Mouse (Mus musculus) c-Kit-positive CD71-positive TER-119-negative erythroid progenitor cells, embryonic 14.5 days (primary cell): ENCODE measurements at regions not wholly inside any gene's neighbourhood (a gene's known extent, or its start where the extent isn't known, plus 50 kb on each side); places are given as distances from the start of the nearest gene placed in this dataset.

Experiments used
- DNase-seq: peaks from one replicate; pipeline ENCODE4 v3.0.0-alpha.2; 2013; ENCODE audit warnings: low read depth

DNA sequence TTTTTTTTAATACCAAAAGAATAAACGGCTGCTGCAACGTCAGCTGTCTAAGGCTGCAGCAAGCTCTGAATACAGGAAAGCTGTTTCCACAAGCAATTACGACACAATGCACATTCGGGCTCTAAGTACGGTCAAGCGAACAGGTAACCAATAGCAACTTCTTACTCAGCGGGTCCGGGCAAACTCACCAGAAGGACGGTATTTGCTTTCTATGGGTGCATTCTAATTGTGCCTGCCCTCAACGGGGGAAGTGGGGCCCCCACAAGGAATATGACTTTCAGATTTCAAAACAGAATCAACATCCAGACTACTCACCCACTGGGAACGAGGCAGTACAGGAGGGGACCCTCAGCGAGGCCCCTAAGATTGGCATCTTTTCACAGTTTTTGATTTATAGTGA lies 280.1 kb upstream of the Sash1 start:
- no peak for DNase-seq

DNA sequence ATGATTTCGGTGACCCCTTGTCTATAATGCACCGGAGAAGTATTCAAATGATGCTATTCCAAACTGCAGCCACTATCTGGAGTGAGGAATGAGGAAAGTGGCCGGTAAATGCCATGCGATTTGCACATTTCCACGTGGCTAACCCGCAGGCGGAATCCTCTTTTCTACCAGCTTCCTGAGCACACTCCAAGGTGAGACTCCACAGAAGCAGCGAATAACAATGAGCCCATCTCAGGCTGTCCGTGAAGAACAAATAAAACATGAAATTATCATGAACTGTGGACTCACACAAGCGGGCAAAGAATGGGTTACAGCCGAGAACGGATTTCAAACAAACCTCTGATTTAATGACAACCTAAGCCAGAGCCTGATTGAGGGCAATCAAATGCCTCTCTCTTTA lies 279.7 kb upstream of the Sash1 start:
- DNase-seq, result no peak

DNA sequence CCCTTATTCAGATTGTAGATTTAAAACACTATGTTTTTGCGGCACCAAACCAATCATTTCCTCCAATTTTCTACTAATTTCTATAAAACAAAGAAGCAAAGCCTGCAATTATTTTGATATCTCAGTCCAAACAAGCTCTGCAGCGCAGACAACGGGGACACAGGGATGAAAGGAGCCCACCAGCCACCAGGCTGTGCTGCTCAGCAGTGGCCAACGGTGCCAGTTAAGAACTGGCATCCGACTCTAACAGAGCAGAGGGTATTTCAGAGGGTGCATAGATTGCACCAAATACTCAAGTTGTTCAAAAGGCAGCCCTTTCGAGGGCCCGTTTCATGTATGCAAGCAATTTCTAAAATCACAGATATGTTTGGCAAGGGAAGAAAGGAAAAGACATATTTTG lies 278.5 kb upstream of the Sash1 start:
- no peak for DNase-seq

DNA sequence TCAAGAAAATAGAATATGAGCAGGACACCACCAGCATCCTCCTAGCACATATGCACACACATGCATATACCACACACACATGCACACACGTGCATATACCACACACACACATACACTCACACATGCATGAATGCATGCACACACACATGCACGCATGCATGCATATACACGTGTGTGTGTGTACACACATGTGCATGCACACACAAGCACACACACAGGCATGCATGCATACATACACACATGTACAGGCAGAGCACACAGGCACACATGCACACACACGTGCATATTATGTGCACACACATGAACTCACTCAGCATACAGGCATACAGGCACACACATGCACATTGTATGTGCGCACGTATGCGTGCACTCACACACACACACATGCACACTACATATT lies 275.7 kb upstream of the Sash1 start:
- DNase-seq, result no peak

DNA sequence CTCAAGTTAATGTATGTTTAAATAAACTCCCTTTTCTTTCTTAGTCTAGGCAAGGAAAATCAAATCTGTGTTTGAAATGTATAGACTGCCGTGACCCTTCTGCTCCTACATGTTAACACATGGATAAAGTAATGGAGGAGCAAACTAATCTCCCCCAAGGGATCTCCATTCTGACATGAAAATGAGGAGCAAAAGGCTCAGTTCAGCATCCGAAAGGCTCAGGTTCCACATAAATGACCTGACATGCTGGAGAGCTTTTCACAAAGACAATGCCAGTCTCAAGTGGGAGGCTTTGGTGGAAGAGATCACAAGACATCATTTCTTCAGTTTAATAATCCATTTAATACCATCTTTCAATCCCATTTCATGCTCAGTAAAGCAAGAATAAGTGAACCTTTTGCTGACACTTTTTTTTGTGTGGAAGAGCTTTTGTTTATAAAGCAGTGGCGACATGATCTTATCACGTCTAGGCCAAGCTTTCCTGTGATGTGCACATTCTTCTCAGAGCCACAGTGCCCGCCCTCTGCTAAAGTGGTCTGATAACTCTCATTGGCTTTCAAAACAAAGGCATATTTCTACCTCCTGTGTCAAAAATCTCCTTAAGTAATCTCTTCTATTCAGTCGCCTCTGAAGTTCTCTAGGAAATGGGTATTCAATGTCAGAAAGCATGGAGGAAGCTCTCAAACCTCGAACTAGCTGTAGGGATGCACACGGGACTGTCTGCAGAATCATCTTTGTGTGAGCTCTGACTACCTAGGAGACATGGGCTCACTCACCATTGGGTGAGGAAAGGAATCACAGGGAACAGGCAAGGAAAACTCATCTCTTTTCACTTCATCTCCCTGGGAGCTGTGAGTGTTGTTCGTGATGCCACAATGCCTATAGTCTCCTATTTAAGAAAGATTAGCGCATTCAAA lies 271.7 kb upstream of the Sash1 start:
- no peak for DNase-seq

DNA sequence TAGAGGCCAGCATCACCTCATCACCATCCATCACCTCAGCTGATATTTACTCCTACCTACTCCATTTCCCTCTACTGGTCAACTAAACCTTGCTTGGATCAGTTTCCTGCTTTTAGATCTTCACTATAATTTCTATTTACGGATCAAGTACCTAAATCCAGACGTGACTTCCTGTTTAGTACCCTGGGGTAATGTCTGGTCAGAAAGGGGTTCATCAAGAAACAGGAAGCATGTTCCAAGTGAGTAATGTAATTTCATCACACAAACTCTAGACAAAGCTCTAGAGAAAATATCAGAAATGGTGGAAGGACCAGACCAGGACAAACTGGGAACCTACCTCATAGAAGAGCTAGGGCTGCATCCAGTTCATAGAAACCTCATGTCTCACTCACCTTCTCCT lies 250.2 kb upstream of the Sash1 start:
- DNase-seq, result no peak

DNA sequence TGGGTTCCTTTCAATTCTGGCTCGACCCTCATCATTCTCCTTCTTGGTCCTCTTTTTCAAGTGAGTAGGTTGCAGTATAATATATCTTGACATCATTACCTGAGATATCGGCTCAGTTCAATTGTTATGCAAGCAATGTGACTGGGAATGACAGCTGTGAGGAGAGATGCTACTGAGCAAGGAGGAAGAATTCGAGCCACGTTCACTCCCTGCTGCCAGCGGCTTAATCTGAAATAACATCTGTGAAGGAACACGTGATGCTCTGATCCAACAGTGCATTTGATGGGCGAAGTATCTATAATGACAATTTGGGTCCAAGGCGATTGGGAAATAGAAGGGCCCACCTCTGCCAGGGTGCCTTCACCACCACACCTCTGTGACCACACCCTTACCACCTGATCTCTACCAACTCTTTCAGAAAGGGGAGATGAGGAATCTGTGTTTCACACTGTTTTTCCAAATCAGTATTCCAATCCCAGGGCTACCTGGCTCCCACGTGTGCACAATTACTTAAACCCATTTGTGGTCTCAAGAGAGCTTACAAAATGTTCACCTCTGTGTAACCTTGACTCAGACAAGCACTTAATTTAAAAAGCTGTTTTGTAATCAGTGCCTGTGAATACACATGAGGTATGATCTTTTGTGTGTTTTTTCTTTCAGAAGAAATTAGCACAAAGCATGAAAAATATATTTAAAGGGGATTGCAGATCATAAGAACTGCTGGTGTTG lies 248.6 kb upstream of the Sash1 start:
- no peak for DNase-seq

DNA sequence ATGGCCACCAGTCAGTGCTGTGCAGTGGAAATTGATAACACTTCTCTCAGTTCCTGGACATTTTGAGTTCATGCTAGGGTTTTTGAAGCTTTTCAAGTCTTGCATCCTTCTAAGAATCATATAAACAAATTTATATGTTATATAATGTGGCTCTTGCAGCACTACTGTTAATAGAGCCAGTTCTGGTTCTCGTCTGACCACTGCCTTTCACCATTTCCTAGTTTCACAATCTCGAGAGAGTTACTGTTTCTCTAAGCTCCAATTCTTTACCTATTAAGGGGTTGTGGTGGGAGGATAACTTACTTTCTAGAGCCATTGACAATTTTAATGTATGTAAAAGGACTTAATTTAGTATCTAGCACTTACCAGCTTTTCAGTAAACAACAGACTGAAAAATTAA lies 244.2 kb upstream of the Sash1 start:
- no peak for DNase-seq

DNA sequence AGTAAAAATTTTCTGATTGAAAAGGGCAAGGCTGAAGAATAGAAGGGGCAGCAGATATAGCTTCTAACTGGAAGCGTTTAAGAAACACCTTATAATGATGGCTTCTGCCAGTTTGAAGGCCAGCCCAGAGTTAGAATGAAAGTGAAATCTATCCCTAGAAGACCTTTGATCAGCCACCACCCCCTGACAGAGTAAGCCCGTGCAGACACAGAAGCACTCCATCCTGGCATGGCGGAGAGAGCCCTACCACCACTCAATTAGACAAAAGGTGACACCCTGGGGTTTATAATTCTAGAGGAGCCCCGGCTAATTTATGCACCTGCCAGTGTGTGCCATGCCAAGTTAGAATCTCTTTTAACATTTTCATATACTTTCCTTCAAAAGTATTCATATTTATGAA lies 233.4 kb upstream of the Sash1 start:
- DNase-seq, result no peak

DNA sequence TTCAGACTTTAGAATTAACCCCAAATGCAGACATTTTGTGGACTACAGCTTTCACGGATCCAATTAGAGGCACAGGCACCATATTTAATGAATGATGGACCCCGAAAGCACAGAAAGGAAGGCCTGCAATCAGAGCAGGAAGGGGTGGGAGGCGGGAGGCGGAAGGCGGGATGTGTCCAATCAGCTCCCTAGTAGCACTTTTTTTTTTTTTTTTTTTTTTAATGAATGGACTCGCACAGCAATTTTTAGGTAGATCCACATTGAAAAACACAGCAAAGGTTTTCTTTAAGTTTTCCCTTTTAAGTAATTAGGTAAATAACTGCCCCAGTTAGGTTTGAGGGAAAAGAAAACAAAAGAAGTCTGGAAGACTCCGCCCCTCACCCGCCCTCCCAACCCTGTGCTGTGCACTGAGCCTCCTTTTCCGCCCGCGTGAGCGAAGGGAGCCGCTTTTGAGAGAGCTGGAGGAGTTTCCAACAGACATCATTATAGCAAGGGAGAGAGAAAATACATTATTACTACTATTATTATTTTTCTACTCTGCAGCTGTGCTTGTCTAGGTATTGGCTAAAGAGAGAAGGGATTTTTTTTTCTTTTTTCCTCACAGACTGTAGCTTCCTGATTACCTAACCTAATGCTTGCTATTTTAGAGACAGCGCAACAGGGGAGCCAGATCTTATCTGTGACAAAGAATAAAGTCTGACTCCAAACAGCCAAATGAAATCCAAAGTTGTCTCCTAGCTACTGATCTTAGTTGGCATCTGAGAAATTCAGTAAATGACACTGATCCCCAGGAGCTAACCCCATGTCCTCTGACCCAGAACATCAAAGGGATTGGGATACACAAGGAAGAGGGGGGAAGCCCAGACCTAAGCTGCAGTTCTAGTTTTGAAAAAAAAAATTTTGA lies 232.0 kb upstream of the Sash1 start:
- DNase-seq, result no peak

DNA sequence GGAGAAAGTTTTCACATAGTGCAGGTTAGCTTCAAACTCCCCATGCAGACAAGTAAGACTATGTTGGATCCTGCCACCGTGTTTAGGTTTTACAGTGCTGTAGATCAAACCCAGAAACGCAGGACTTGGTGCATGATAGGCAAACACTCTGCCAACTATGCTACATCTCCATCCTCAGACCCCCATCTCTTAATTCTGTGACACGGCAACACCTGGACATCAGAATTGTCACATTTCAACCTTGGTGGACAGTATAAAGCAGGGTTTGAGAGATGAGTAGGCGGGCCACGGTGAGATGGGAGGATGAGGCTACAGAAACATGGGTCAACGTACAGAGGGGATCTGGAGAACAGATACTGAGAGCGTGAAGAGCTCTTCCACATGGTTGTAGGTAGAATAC lies 231.3 kb upstream of the Sash1 start:
- DNase-seq, result no peak

DNA sequence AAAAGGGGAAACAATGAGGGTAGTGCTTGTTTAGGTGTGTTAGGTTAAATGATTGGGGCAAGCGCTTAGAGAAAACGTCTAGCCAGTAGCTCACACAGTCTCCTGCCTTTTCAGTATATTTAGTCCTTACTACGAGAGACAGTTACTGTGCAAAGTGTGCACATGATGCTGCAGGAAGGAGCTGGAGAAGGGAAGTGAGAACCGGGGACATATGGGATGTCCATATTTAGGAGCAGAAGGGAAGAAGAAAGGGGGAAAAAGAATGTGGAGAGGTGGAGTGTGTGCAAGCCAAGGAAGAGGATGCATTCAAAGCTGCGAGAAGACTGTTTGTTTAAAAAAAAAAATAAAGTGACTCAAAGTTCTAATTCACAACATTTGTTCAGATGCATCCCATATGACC lies 227.8 kb upstream of the Sash1 start:
- DNase-seq, result no peak

DNA sequence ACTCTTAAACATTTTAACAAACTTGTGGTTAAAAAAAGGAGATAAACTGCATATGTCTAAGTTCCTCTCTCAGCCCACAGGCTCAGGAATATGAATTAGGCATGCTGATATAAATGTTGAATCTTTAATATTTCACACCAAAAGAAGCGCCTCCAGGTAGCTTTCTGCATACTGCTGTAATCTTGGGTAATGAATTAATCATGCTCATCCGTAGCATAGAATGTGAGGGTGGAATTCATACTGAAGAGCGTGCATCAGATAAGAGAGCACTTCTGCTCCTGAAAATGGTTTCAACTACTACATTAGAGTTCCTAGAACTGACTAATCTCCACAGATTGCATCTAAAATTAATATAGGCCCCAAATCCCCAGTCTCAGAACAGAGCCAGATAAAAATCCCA lies 225.2 kb upstream of the Sash1 start:
- no peak for DNase-seq

DNA sequence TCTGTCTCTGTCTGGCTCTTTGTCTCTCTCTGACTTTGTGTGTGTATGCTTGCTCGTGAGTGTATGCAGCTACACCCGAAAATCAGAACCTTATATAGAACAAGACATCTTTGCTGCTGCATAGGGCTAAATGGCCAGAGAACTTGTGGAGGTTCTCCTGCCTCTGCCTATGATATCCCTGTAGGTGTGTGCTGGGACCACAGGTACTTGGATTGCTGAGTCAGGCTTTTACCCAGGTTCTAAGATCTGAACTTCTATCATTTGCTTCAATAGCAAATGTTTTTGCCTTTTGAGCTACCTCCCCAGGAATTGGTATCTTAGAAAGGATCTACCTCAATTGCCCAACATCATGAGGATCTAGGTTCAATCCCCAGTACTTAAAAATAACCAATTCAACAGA lies 210.3 kb upstream of the Sash1 start:
- DNase-seq, result no peak

DNA sequence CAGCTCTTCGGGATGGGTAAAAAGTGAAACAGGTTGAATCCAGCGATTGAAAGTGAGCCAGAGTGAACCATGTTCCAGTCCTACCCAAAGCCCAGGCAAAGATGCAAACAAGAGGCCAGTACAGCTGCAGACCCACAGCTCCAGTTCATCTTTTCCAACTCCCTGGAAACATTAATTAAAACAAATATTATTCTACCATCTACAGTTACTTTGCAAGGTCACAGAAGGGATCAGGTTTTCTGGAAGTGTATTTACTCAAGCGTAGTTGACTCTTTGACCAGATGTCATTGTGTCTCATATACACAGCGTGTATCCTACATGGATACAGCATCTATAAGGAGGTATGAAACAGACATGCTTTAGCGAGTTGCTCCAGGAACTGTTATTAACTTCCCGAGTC lies 209.3 kb upstream of the Sash1 start:
- DNase-seq, result no peak

DNA sequence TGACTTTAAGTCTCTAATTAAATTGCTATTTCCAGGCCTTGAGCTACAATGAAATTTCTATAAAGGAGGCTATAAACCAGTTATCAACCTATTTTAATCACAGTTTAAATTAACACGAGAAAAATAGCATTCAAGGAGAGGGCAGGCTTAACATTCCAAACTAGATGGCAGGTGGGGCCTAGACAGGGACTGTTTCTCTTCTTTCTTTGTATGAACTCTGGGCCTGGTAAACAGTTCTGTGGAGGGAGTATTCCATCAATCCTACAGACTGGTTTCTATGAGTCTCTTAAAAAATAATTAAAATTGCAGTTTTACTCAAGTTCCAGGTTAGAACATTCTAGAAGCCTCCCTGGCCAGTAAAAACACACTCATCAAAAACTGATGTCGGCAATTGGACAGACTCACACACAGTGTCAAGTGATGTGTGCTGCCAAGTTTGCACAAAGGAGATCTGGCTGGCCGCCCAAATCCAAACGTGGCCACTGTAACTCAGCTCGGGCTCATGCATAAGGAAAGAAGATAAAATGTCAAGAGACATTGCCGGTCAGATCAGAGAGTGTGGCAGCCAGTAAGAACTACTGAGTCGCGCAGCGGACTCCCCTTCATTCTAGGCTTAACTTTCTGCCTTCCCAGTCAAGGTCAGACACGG lies 206.5 kb upstream of the Sash1 start:
- DNase-seq, result no peak

DNA sequence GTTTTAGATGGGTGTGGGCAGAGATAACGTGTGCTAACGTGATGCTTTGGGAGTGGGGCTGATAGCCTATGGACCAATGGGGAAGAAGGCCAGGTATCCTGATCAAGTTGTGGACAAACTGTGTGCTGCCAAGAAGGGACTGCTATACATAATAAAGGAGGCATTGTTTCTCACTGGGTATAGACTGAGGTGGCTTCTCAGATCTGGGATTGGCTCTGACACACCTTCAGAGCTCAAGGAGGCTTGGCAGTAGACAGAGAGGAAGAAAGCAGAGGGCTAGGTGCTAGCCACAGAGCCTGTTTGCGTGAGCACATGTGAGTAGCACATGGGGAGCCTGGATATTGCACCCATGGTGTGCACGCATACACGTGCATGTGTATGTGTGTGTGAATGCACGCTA lies 205.1 kb upstream of the Sash1 start:
- DNase-seq, result no peak

DNA sequence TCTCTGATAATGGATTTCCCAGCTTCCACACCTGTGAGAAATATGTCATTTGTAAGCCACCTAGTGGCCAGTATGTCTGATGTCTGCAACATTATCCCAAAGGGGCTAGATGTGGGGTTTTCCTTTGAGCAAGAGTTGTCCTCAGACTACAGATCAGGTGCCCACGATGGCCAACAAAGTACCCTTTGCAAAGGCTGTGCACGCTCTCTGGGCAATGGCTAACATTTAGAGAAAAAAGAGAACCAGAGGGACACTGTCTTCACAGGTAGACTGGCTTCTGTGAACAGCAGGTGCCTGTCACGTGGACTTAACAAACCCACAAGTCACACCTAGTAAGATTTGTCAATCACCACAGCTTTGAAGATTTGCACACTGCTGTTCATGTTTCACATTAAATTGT lies 202.0 kb upstream of the Sash1 start:
- no peak for DNase-seq

DNA sequence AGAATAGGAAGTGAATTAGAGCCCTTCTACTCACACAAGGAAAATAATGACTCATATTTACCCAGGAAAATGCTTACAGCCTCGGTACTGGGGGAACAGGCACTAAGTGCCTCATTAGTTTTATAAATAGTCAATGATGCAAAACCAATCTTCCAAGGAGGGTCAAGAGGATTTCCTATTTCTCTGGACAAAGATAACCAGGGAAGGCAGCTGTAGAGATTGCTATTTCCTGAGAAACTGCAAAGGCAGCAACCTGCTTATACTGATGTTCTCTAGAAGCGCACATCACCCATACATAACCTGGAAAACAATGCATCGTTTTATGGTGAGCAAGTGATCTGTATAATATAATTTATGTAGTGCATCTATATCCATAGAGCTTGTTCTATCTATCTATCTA lies 201.3 kb upstream of the Sash1 start:
- no peak for DNase-seq

DNA sequence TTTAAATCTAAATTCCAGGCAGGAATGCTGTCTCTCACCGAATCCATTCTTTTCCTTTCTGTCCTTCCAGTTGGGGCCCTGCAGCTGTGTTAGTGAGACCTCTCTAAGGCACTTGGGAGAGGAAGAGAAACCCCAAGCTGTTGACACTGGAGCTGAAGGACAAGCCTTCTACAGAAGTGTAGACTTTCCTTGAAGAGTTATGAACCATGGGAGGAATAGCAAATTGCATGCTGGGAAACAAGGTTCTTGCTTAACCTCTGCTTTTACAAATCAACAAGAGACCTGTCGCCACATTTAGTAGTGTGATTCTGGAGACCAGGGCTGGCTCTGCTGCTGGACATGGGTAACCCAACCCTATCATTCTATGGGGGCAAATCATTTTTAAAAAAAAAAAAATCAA lies 200.8 kb upstream of the Sash1 start:
- no peak for DNase-seq

DNA sequence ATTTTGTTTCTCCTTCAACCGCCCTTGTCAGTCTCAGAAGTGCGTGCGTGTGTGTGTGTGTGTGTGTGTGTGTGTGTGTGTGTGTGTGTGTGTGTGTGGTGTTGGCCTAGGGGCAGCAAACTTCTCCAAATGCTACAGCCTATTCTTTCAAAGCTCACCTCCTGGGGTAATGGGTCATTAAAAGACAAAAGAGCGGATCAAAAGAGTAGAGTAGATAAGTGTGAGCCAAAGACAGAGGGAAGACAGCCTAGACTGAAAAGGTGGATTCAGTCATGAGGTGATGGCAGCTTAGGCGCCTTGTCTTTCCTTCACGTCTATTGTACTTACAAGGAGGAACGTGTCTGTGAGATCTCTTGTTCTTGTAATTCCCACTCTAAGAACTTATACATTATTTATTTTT lies 199.6 kb upstream of the Sash1 start:
- DNase-seq, result no peak

DNA sequence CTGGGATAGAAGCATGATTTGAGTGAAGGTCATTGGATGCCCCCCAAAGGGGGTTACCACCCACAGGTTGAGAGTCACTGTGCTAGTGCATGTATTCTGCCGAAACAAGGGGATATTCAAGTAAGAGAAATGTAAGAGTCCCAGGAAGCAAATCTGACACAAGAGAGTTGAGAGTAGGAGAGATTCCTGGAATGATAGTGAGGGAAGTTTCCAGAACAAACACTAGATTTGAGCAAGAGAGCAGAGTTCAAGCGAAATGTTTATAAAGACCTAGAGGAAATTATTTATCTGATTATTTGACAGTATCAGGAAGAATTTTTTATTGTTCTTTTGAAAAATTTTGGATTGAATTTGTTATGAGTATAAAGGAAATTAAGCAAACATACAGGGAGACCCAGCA lies 189.0 kb upstream of the Sash1 start:
- no peak for DNase-seq
